Mouse (Mus musculus) midbrain, embryonic 10.5 days (tissue): Measurements from ENCODE around the gene Hlf. TPM values are rescaled to one million over a fixed set of nuclear protein-coding genes. Genes with fewer than 3 reads are reported as not detected.

ENCODE experiments used
- DNase-seq: peaks from one replicate; pipeline ENCODE4 v3.0.0-alpha.2; 2017; ENCODE audit warnings: low spot score
- H3K27ac ChIP-seq: fragments of 300-500 bp; sonication (generic); replicated peaks from 2 replicates; pipeline ENCODE4 v1.5.1; 2016; ENCODE audit warnings: mild to moderate bottlenecking
- H3K27me3 ChIP-seq: fragments of 300-500 bp; sonication (generic); 2 replicates; pipeline ENCODE4 v1.6.1; 2016; ENCODE audit warnings: low read depth, mild to moderate bottlenecking; ENCODE audit not compliant: poor library complexity, severe bottlenecking
- H3K36me3 ChIP-seq: fragments of 300-500 bp; sonication (generic); 2 replicates; pipeline ENCODE4 v1.6.1; 2016; ENCODE audit warnings: mild to moderate bottlenecking, moderate library complexity
- H3K4me1 ChIP-seq: fragments of 300-500 bp; sonication (generic); 2 replicates; pipeline ENCODE4 v1.6.1; 2016
- H3K4me3 ChIP-seq: fragments of 300-500 bp; sonication (generic); 2 replicates; pipeline ENCODE4 v1.5.1; 2016; ENCODE audit warnings: mild to moderate bottlenecking, moderate library complexity
- H3K9me3 ChIP-seq: fragments of 300-500 bp; sonication (generic); replicated peaks from 2 replicates; pipeline ENCODE4 v1.6.1; 2016; ENCODE audit warnings: mild to moderate bottlenecking
- WGBS: fragments of 180-500 bp; shearing (Covaris S2); methylation state at CpG from one replicate; pipeline ENCODE4 v1.1.7; 2016; 5-methylcytosine and 5-hydroxymethylcytosine counted together
- polyA plus RNA-seq: library from polyadenylated mRNA; unstranded; fragments of >200 nt; fragmentation: Nextera tagmentation; extraction: Ambion mirVana; gene quantifications from 2 replicates; pipeline ENCODE4 v1.2.1, GENCODE M21; 2016

The Hlf gene
- polyA plus RNA-seq, 1 experiment from 2014 or later, result 1.5 TPM

GRCm38 (mm10) chr11:90320922-90321321 is 69.8 kb downstream of the Hlf start:
- no peaks in the 10 kb centered on the region for H3K36me3 ChIP-seq
- H3K27me3 ChIP-seq, result no peaks in the 10 kb centered on the region
- DNase-seq, result no peak
- H3K9me3 ChIP-seq, result no peaks in the 10 kb centered on the region
- H3K4me3 ChIP-seq, result no peak overlapping the region
- WGBS, result 84% methylated on average over 7 of the region's 7 CpGs
- peaks cover 5% of the 10 kb centered on the region for H3K4me1 ChIP-seq
- no peak overlapping the region for H3K27ac ChIP-seq

DNA sequence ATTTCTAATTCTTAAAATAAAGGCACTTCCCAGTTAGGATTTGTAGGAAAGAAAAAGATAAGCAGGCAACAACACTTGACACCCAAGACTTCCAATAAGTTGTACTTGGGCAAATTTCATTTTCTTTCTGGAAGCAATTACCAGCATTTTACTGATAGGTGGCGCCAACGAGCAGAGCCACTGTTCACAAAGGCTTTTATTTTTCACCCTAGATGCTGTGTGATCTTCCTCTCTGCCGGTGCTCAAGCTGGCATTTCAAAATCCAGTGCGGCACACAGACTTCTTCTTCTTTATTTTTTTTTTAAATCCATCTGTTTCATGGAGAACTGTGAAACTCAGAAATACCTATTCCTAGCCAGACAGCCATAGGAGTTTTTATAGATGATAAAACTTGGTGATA is 73.2 kb downstream of the Hlf start:
- Histone ChIP-seq H3K27ac (no peak overlapping the region), H3K4me3 (no peak overlapping the region), H3K9me3 (no peaks in the 10 kb centered on the region), H3K27me3 (no peaks in the 10 kb centered on the region), H3K36me3 (no peaks in the 10 kb centered on the region), H3K4me1 (peaks cover 5% of the 10 kb centered on the region)
- 27% methylated on average over 4 of the region's 4 CpGs for WGBS
- DNase-seq, result peak; percentile 28

DNA sequence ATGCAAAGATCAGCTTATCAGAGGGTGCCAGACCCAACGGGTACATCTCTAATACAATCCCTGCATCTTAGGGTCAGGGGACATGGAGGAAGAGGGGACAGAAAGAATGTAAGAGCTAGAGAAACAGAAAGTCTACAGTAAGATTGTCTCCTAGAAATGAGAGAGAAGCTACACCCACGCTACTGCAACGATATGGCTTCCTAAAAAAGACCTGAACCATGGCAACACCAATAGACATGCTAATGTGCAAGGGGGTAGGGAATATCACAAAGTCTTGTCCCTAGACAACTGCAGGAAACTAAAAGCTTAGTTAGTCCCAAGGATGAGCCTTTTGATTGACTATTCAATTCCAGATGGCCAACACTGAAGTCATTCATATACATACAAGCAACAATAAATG is 76.1 kb downstream of the Hlf start:
- H3K27ac ChIP-seq, result no peak overlapping the region
- WGBS, result 88% methylated on average over 3 of the region's 3 CpGs
- DNase-seq, result no peak
- no peaks in the 10 kb centered on the region for H3K9me3 ChIP-seq
- no peaks in the 10 kb centered on the region for H3K27me3 ChIP-seq
- H3K4me3 ChIP-seq, result no peak overlapping the region
- H3K4me1 ChIP-seq, result peaks cover 5% of the 10 kb centered on the region
- no peaks in the 10 kb centered on the region for H3K36me3 ChIP-seq

DNA sequence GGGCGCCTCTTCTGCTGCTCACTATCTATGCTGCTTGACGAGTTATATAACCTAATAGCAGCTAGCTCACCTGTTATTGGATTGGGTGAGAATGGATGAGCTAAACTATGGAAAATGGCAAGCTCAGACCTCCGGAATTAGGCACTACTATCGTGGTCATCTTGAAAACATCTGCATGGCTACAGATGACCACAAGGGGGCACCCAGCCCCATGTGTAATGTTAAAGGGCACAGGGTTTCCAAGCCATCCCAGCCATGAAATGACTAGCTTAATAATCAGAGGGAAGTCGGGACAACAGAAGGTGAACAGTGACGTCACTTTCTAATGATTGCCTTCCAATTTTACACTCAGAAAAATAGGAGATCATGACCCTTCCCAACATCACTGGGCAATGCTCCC is 83.7 kb downstream of the Hlf start:
- Histone ChIP-seq H3K4me3 (no peak overlapping the region), H3K27ac (no peak overlapping the region), H3K27me3 (no peaks in the 10 kb centered on the region), H3K36me3 (no peaks in the 10 kb centered on the region), H3K9me3 (no peaks in the 10 kb centered on the region), H3K4me1 (no peaks in the 10 kb centered on the region)
- peak; percentile 52 for DNase-seq
- 65% methylated on average over 6 of the region's 6 CpGs for WGBS

- WGBS, result 91% methylated on average over 5 of the region's 5 CpGs
- Histone ChIP-seq H3K36me3 (no peaks in the 10 kb centered on the region), H3K27me3 (no peaks in the 10 kb centered on the region), H3K27ac (no peak overlapping the region), H3K4me1 (no peaks in the 10 kb centered on the region), H3K4me3 (no peak overlapping the region), H3K9me3 (no peaks in the 10 kb centered on the region)
- DNase-seq, result no peak
Observed at GRCm38 (mm10) chr11:90306067-90306466, 84.6 kb downstream of the Hlf start.

GRCm38 (mm10) chr11:90294622-90295021 is 96.1 kb downstream of the Hlf start:
- DNase-seq, result no peak
- 97% methylated on average over 2 of the region's 2 CpGs for WGBS

GRCm38 (mm10) chr11:90292766-90293165 is 97.9 kb downstream of the Hlf start:
- H3K27ac ChIP-seq, result no peak overlapping the region
- no peak for DNase-seq
- H3K27me3 ChIP-seq, result no peaks in the 10 kb centered on the region
- no peaks in the 10 kb centered on the region for H3K4me1 ChIP-seq
- no peaks in the 10 kb centered on the region for H3K36me3 ChIP-seq
- H3K4me3 ChIP-seq, result no peak overlapping the region
- no peaks in the 10 kb centered on the region for H3K9me3 ChIP-seq

More at GRCm38 (mm10) chr11:90294622-90295021, 96.1 kb downstream of the Hlf start:
- Histone ChIP-seq H3K4me3 (no peak overlapping the region), H3K36me3 (no peaks in the 10 kb centered on the region), H3K4me1 (no peaks in the 10 kb centered on the region), H3K27ac (no peak overlapping the region), H3K9me3 (no peaks in the 10 kb centered on the region), H3K27me3 (no peaks in the 10 kb centered on the region)

GRCm38 (mm10) chr11:90291156-90291555 is 99.5 kb downstream of the Hlf start:
- H3K4me1 ChIP-seq, result no peaks in the 10 kb centered on the region
- no peaks in the 10 kb centered on the region for H3K27me3 ChIP-seq
- no peaks in the 10 kb centered on the region for H3K9me3 ChIP-seq
- H3K36me3 ChIP-seq, result no peaks in the 10 kb centered on the region
- no peak for DNase-seq
- H3K4me3 ChIP-seq, result no peak overlapping the region
- H3K27ac ChIP-seq, result no peak overlapping the region
- 74% methylated on average over 4 of the region's 4 CpGs for WGBS

DNA sequence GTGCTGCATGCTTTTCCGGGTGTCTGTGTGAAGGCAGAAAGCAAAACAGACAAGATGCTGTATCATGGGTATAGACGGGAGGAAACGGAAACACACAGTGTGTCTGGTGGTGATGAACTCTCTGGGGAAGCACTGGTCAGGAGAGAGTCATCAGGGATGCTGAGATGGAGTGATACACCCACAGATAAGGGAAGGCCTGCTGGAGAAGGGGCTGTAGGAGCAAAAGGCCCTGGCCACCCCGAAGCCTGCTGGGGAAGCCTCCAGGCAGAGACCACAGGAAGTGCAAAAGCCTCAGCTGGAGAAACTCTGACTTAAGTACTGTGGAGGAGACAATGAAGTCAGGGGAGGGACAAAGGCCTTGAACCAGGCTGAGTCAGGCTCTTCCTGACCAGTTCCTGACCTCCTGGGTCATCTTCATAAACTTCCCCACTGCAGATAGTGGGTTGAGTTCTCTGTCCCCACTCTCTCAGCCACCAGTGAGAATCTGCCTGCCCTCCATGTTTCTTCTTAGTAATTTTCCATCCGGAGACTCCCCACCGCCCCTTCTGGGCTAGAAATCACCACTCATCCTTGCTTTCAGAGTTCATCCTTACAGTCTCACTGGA is 104.0 kb downstream of the Hlf start:
- Histone ChIP-seq H3K27me3 (no peaks in the 10 kb centered on the region), H3K4me3 (no peak overlapping the region), H3K27ac (no peak overlapping the region), H3K36me3 (no peaks in the 10 kb centered on the region), H3K4me1 (no peaks in the 10 kb centered on the region), H3K9me3 (no peaks in the 10 kb centered on the region)
- DNase-seq, result no peak
- 88% methylated on average over 6 of the region's 6 CpGs for WGBS

Other genes with a start within 250 kb of the Hlf start
- 15.4 TPM in 2 replicates for gene Gm45716, start 203.2 kb downstream of the Hlf start, polyA plus RNA-seq
- gene Mmd, start 141.4 kb downstream of the Hlf start, polyA plus RNA-seq, result 38.9 and 42.7 TPM in 2 replicates
- 36.4 and 37.6 TPM in 2 replicates for gene Stxbp4, start 247.2 kb upstream of the Hlf start, polyA plus RNA-seq
- gene Cox11, start 247.3 kb upstream of the Hlf start, polyA plus RNA-seq, result 31.0 and 34.7 TPM in 2 replicates